Mouse (Mus musculus) bone marrow macrophage, adult 2 months (primary cell): Measurements from ENCODE around the gene Ms4a1.

Experiments used
- CTCF ChIP-seq: IDR thresholded peaks from 2 replicates; pipeline ENCODE4 v1.5.1; 2012; ENCODE audit warnings: low read depth, mild to moderate bottlenecking, low read length, moderate library complexity
- POLR2A ChIP-seq: IDR thresholded peaks from 2 replicates; pipeline ENCODE4 v1.6.1; 2012; ENCODE audit warnings: mild to moderate bottlenecking, low read depth, low read length, borderline replicate concordance

GRCm38 (mm10) chr19:11292990-11293389 is 26.9 kb upstream of the Ms4a1 start:
- no peak for TF ChIP-seq CTCF
- TF ChIP-seq POLR2A, result no peak
